Mouse (Mus musculus): ENCODE measurements around the gene Ankmy2. TPM values are rescaled to one million over a fixed set of nuclear protein-coding genes. Genes with fewer than 3 reads are reported as not detected.

Ankmy2 gene
- total RNA-seq (2021): 10 to 100 TPM; 48.9 to 54.1 TPM

GRCm38 (mm10) chr12:36156637-36157303 is at the start of gene Ankmy2:
TSS of gene Ankmy2 (plus strand) at chr12:36157114.
- DNase-seq (ENCODE audit: low spot score in 2 of 2): peak; percentile 89 to 93
- intact Hi-C loops (cut with DNase I): loop anchor here (2.0 to 5.0 kb wide), 3 partner anchors 44 to 259 kb away; no protein-coding TSS in a partner anchor

GRCm38 (mm10) chr12:36108442-36108841 is 48.5 kb upstream of the Ankmy2 start:
- DNase-seq (ENCODE audit: low spot score in 2 of 2): peak in 1 of 2 experiments; percentile 40
- intact Hi-C loops (cut with DNase I): loop anchor here (5.0 kb wide), 1 partner anchor 211 kb away; no protein-coding TSS in a partner anchor

GRCm38 (mm10) chr12:36110457-36110856 is 46.5 kb upstream of the Ankmy2 start:
- intact Hi-C loops (cut with DNase I): loop anchor here (2.0 kb wide), 1 partner anchor 18 kb away; no protein-coding TSS in a partner anchor
- peak in 1 of 2 experiments; percentile 60 for DNase-seq (ENCODE audit: low spot score in 2 of 2)

- peak in 1 of 2 experiments; percentile 40 for DNase-seq (ENCODE audit: low spot score in 2 of 2)
- intact Hi-C loops (cut with DNase I): loop anchor here (2.0 kb wide), 1 partner anchor 18 kb away; no protein-coding TSS in a partner anchor
Measured at GRCm38 (mm10) chr12:36111110-36111509, 45.8 kb upstream of the Ankmy2 start.

- intact Hi-C loops (cut with DNase I): loop anchor here (2.0 kb wide), 1 partner anchor 45 kb away; the partner anchor contains the start of gene Ankmy2
- peak in 1 of 2 experiments; percentile 81 for DNase-seq (ENCODE audit: low spot score in 2 of 2)
Measured at GRCm38 (mm10) chr12:36112081-36112480, 44.8 kb upstream of the Ankmy2 start.

- no peak for DNase-seq (ENCODE audit: low spot score in 2 of 2)
- intact Hi-C loops (cut with DNase I): no loop called here
Measured at GRCm38 (mm10) chr12:36117161-36117560, 39.8 kb upstream of the Ankmy2 start.

GRCm38 (mm10) chr12:36119244-36119643 is 37.7 kb upstream of the Ankmy2 start:
- no peak for DNase-seq (ENCODE audit: low spot score in 2 of 2)
- intact Hi-C loops (cut with DNase I): no loop called here

- intact Hi-C loops (cut with DNase I): no loop called here
- no peak for DNase-seq (ENCODE audit: low spot score in 2 of 2)
Measured at GRCm38 (mm10) chr12:36126049-36126448, 30.9 kb upstream of the Ankmy2 start.

- DNase-seq (ENCODE audit: low spot score in 2 of 2): no peak
- intact Hi-C loops (cut with DNase I): no loop called here
Measured at GRCm38 (mm10) chr12:36129826-36130225, 27.1 kb upstream of the Ankmy2 start.

- DNase-seq (ENCODE audit: low spot score in 2 of 2): no peak
- intact Hi-C loops (cut with DNase I): no loop called here
Measured at GRCm38 (mm10) chr12:36132254-36132653, 24.7 kb upstream of the Ankmy2 start.

- no peak for DNase-seq (ENCODE audit: low spot score in 2 of 2)
- intact Hi-C loops (cut with DNase I): no loop called here
Measured at GRCm38 (mm10) chr12:36132668-36133067, 24.2 kb upstream of the Ankmy2 start.

GRCm38 (mm10) chr12:36133547-36133946 is 23.4 kb upstream of the Ankmy2 start:
- DNase-seq (ENCODE audit: low spot score in 2 of 2): no peak

GRCm38 (mm10) chr12:36134111-36134510 is 22.8 kb upstream of the Ankmy2 start:
- intact Hi-C loops (cut with DNase I): no loop called here
- no peak for DNase-seq (ENCODE audit: low spot score in 2 of 2)

More at GRCm38 (mm10) chr12:36133547-36133946, 23.4 kb upstream of the Ankmy2 start:
- intact Hi-C loops (cut with DNase I): no loop called here

GRCm38 (mm10) chr12:36135409-36135808 is 21.5 kb upstream of the Ankmy2 start:
- no peak for DNase-seq (ENCODE audit: low spot score in 2 of 2)
- intact Hi-C loops (cut with DNase I): no loop called here

- DNase-seq (ENCODE audit: low spot score in 2 of 2): no peak
- intact Hi-C loops (cut with DNase I): no loop called here
Measured at GRCm38 (mm10) chr12:36136285-36136684, 20.6 kb upstream of the Ankmy2 start.

GRCm38 (mm10) chr12:36137192-36137591 is 19.7 kb upstream of the Ankmy2 start:
- intact Hi-C loops (cut with DNase I): no loop called here
- no peak for DNase-seq (ENCODE audit: low spot score in 2 of 2)

- peak in 1 of 2 experiments; percentile 47 for DNase-seq (ENCODE audit: low spot score in 2 of 2)
- intact Hi-C loops (cut with DNase I): no loop called here
Measured at GRCm38 (mm10) chr12:36140401-36140800, 16.5 kb upstream of the Ankmy2 start.

GRCm38 (mm10) chr12:36146230-36147011 is 10.5 kb upstream of the Ankmy2 start:
- intact Hi-C loops (cut with DNase I): no loop called here
- no peak for DNase-seq (ENCODE audit: low spot score in 2 of 2)

- DNase-seq (ENCODE audit: low spot score in 2 of 2): peak in 1 of 2 experiments; percentile 43
- intact Hi-C loops (cut with DNase I): no loop called here
Measured at GRCm38 (mm10) chr12:36150265-36150664, 6.6 kb upstream of the Ankmy2 start.

- intact Hi-C loops (cut with DNase I): no loop called here
- DNase-seq (ENCODE audit: low spot score in 2 of 2): no peak
Measured at GRCm38 (mm10) chr12:36150737-36151136, 6.2 kb upstream of the Ankmy2 start.
